Mouse (Mus musculus) 416B (cell line): Measurements from ENCODE around the gene Arhgef25.
"Not testable (repeated sequence)": the region's sequence is repeated elsewhere in the genome, so short reads cannot be mapped to it uniquely, and the experiment has no call there.

ENCODE experiments used
- DNase-seq: peaks from one replicate; pipeline ENCODE4 v3.0.0; 2011; ENCODE audit warnings: low read depth

Arhgef25 gene

DNA sequence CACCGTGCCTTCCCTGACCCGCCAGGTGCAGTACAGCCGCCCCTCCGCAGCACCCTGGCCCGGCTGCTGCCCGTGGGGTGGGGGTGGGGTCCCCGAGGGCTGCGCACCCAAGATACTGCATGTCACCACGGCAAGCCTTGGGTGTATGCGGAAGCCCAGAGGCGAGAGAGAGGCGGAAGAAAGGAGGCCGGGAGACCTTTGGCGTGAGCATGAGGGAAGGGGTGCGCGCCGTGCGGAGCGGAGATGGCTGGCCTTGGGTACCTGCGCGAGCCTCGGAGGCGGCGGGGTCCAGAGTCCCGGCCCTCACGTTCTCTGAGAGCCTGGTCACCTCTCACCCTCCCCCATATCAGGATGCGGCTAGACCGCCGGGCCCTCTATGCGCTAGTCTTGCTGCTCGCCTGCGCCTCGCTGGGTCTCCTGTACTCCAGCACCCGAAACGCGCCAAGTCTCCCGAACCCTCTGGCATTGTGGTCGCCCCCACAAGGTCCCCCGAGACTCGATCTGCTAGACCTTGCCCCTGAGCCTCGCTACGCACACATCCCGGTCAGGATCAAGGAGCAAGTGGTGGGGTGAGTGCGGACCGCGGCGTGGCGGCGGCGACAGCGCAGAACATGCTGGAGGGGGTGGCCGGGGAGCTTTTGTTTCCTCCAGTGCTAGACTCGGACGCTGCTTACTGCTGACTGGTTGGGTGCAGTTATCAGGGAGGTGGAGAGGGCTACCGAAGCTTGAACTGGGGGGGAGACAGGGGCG is 24.1 kb downstream of the Arhgef25 start:
- peak; percentile 83 for DNase-seq

DNA sequence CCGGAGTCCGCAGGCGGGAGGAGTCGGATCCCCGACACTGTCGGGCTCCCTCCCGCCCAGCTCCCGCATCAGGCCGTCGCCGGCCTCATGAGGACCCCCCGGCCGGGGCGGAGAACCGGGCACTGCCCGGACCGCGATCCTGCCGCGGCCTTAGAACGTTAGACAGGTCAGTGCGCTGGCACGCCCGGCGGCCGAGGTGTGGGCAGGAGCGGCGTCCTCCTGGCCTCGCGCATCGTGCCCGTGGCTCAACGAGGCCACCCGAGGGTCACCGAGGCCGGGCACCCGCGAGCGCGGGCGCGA is 24.6 kb downstream of the Arhgef25 start:
- DNase-seq = no peak

DNA sequence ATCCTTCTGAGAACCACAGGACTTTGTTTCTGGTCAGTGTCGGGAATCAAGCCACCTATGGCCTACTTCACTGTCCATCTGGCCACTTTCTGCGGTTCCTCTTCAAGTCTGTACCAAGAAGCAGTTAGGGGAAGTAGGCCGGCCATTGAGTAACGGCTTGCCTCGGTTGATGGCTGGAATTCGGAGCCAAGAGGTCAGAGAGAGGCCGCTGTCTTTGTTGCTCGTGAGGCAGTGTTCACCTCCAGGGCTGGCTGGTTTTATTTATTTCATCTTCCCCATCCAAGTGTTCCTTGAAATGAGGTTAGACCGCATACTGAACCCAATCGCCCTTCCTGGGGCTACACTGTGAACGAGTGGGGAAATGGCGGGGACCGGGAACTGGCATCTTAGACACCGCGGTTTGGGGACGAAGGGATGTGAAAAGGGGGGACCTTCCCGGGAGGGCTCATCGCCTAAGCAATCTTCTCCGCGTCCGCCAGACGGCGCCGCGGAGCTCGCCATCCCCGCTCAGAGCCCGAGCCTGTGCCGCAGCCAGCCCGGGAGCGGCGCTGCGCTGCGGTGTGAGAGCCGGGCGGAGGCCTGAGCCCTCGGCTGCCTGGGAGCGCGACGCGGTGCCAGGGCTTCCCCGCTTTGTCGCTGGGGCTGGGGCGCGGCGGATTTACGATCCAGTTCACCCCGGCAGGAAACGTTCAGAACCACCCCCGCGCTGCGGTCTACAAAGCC is 25.1 kb downstream of the Arhgef25 start, which contains the start of gene B4galnt1:
TSS of gene B4galnt1 (plus strand) at position 595 of the 723 bp plus-strand sequence.
- DNase-seq = peak; percentile 91

DNA sequence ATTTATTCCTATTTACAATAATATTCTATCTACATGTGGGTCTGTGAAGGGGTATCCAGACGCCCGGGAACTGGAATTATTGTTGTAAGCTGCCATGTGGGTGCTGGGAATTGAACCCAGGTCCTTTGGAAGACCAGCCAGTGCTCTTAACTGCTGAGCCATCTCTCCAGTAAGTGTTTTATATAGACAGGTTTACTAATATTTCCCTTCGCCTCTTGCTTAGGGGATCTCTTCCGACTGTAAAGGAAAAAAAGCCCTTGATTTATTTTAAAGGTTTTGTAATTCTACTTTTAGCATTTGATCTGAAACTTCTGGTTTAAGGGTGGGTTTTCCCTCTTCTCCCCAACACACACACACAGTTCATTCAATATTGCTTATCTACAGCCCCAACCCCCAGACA is 25.7 kb downstream of the Arhgef25 start:
- no peak for DNase-seq

DNA sequence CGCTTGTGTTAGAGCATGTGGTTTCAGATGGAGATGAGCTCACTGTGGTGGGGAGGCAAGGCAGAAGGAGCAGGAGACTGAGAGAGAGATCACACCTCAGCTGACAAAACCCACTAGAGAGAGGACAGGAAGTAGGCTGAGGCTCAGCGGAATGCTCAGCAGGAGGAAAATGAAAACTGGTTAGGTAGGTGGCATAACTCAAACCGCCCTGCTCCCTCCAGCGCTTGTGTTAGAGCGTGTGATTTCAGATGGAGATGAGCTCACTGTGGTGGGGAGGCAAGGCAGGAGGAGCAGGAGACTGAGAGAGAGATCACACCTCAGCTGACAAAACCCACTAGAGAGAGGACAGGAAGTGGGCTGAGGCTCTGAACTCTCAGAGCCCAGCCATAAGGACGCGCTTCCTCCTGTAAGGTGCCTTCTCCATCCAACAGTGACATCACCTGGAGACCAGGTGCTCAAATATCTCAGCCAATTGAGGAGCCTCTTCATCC is 27.1 kb downstream of the Arhgef25 start:
- peak; percentile 49 for DNase-seq

DNA sequence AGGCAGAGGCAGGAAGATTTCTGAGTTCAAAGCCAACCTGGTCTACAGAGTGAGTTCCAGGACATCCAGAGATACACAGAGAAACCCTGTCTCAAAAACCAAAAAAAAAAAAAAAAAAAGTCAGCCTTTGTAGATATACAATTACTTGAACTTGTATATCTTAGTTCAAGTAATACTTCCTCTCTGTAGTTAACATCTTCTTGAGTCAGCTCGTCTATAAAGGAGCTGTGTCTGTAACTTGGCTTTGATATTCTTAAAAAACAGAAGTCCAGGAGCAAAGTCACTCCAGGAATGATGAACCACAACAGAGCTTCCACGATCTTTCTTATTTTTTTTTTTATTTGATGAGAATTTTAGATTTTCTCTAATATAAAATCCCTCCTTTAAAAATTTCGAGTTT is 29.2 kb downstream of the Arhgef25 start:
- DNase-seq = no peak

DNA sequence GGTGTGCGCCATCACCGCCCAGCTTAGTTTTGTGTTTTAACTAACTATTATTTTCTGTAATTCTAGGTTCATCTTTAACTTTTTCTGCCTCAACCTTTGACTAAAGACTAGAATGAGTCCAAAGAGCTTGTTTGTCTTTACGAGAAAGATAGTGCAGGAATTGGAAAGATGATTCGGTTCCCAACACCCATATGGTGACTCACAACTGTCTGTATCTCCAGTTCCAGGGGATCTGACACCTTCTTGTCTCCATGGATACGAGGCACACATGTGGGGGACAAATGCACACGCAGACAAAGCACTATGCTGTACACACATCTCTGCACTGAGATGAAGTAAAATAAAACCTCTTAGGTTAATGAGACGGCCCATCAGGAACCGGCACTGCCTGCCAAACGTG is 29.8 kb downstream of the Arhgef25 start:
- DNase-seq = no peak

DNA sequence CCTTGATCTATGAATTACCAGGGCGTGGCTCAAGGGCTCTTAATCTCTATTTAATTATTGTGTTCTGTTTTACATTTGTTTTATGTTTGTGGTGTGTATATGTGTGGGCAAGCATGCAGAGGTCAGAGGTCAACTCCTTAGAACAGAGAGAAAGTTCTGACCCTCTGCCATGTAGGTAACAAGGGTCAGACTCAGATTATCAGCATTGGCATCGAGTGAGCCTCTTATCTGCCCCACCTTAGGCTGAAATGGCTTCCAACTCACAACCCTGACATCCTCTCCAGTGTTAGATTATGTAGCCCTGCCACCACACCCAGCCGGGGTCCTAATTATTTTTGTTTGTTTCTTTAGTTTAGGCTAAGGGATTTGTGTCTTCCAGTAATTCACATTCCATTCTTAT is 31.4 kb downstream of the Arhgef25 start:
- no peak for DNase-seq

DNA sequence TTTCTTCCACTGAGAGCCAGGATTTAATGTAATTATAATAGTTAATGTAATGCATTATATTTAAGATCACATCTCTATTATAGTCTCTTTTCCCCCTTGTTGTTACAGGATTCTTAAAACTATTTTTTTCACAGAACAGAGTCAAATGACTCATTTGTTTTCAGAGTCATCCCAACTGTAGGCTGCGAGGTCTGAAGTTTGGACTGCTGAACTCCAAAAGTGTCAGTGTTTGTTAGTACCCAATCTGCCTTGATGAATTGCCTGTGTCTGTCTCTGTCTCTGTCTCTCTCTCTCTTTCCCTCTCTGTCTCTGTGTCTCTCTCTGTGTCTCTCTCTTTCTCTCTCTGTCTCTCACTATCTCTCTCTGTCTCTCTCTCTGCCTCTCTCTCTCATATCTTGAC is 33.4 kb downstream of the Arhgef25 start:
- no peak for DNase-seq

DNA sequence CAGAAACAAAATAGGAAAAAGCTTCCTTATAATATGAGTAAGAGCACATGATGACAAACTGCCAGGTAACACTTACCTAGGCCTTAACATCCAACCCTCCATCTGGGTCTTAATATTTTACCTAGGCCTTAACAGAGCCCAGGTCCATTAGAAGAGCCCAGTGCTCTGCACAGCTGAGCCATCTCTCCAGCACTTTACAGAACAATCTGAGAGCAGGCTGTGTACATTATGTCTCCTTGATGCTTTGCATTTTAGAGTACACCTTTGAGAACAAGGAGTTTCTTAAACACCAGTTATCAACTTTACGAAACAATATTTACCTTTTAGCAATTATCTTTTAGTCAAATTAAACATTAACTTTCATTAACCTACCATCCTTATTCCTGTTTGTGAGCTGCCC is 33.8 kb downstream of the Arhgef25 start:
- DNase-seq = no peak

DNA sequence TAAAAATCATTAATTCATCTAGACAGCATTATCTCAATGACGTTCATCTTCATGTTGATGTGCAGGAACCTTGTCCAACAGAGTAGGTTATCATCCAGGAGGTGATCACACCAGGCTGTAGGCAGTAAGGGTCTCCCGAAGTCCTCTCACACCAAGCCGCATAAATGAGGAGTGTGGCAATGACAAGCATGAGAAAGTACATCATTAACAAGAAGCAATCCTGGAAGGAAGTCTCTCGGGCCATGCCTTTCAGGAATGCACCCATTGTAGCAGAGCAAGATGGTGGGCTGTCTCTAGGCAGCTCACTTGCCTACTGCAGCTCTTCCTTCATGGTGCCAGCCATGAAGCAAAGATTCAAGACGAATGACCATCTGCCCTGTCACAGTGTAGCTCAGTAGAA is 35.2 kb downstream of the Arhgef25 start:
- DNase-seq = no peak

DNA sequence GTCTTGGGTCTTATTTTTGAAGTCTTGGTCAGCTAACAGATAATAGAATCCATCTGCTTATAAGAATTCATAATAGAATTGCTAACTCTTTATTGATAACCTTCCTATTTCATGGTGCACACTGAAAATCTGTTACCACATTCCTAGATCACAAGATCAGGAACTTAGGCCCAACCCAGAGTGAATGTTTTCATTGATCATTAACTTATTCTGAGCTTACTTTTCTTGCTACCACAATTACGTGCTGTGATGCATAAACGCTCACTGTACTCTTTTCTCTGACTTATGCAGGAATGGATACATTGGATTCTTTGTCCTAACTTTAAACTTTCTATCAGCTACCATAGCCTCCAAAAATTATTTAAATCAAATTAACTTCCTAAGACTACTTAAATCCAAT is 35.6 kb downstream of the Arhgef25 start:
- no peak for DNase-seq

DNA sequence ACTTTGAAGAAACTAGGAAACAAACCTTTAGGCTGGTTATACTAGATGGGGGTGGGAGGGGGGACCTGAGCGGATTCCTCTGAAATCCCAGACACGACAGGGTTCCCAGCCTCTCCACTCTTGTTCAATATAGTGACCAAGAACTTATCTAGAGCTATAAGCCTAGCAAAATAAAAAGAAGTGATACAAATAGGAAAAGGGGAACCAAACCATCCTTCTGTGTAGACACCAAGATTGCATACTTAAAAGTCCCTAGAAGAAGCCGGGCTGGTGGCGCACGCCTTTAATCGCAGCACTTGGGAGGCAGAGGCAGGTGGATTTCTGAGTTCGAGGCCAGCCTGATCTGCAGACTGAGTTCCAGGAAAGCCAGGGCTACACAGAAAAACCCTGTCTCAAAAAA is 36.6 kb downstream of the Arhgef25 start:
- DNase-seq = no peak

DNA sequence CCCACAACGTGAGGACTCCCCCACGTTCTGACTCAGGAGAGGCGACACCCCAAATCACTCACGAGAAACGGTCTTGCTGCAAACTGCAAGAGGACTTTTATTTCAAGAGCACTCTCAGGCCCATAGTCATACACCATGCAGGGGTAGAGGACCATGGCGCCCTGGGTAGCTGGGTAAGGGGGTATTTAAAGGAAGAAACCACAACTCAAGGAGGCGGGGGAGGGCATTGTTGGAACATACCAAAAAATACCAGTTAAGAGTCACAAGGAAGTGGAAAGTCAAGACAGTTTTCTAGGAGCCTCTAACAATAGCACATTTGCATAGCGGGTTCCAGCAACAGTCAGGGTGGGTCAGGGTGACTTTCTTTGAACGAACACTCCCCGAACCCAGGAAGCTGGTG is 37.3 kb downstream of the Arhgef25 start:
- not testable (repeated sequence) for DNase-seq

DNA sequence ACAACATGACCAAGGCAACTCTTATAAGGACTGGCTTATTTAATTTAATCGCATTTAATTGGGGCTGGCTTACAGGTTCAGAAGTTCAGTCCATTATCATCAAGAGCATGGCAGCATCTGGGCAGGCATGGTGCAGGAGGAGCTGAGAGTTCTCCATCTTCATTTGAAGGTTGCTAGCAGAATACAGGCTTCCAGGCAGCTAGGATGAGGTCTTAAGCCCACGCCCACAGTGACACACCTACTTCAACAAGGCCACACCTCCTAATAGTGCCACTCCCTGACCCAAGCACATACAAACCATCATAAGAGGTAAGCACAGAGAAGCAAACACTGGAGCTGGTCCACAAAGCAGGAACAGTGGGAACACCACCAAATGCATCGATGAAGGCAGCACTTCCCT is 38.6 kb downstream of the Arhgef25 start:
- DNase-seq = peak; percentile 64

DNA sequence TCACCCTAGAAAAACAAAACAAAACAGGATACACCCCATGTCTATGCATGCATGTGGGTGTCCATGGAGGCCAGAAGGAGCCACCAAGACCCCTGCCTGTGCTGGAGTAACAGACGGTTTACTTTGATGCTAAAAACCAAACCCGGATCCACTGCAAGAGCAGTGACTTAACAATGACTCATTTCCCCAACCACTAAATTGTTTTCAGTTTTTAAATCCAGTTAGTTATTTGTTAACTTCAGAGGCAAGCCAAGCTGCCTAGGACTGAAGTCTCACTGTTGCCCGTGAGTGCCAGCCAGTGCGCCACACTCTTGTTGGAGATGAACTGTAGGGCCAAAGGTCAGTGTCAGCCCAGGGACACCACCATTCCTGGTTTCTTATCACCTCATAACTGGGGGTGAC is 39.4 kb downstream of the Arhgef25 start:
- peak; percentile 93 for DNase-seq

DNA sequence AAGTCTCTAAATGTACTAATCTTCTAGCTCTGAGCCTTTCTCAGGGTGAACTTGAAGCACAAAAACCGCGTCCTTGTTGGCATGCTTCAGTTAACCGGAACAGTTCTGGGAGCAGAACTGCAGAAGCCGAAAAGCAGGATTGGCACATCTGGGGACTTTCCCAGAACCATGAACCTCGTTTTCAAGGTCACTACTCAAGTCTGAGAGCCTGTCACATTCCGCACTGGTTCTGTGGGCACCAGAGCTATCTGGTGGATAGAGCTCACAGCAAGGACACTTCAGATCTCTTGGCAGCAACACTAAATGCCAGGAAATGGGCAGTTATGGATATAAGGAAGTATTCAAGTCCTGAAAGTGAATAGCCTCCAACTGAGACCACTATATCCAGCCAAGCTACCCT is 42.7 kb downstream of the Arhgef25 start:
- no peak for DNase-seq

DNA sequence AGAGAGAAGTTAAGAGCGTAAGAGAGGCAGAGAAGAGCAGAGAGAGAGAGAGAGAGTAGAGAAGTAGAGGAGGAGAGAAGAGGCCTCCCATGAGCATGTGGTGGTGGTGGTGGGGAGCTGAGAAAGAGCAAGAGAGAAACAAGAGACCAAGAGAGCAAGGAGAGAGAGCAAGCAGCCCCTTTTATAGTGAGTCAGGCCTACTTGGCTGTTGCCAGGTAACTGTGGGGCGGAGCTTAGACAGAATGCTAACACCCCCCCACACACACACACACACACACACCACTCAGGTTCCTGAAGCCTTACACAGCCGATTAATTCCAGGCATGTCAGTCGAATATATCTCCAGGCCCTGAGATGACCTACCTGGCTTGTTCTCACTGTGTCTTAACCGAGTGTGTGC is 44.6 kb downstream of the Arhgef25 start:
- no peak for DNase-seq

DNA sequence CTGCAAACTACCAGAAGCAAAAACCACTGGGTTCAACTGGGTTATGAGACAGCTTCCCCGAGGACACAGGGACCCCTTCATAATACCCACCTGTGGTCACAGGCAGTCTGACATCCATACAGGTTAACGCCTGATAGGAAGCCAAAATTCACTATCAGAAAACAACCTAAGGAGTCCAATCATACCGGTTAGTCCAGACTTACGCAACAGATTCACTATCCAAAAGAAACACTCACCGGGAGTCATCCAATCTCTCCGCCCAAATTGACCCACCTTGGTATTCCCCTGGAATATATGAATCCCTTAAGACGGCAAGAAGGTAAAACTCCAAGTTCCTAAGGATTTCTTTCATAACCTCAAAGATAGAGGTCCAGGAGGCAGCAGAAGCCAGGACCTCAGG is 45.3 kb downstream of the Arhgef25 start:
- no peak for DNase-seq

DNA sequence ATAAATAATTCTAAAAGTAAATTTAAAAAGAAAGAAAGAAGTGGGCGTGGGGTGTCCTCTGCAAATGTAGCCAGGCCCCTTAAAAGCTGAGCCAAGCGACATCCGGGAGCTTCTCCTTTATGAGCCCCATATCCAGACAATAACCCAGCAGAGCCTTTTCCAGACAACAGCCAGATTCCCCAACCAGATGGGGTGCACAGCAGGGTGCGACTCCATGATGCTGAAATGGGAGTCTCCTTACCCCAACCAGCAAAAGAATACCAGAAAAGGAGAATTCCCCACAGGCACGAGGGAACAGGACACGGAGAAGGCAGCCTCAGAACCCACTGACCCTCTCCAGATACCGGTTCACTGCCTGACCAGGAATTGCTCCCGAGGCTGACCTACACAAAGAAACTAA is 46.7 kb downstream of the Arhgef25 start:
- no peak for DNase-seq

DNA sequence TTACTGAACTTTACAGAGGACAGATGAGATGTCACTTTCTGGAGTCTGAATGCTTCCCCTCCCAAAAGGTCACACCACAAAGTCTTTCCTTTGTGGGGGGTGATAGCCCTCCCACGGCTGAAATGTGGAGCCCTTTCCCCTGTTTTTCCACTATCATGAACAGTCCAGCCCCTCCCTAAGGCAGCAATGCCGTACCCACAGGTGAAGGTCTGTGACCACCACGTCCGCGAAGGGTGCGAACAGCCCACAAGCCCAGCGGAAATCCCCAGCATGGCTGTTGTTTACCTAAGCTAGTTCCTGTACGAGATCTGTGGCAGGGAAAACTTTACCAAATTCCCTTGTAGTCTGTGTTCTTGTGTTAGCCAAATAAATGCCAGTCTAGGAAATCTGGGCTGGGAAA is 48.4 kb downstream of the Arhgef25 start:
- DNase-seq = no peak

DNA sequence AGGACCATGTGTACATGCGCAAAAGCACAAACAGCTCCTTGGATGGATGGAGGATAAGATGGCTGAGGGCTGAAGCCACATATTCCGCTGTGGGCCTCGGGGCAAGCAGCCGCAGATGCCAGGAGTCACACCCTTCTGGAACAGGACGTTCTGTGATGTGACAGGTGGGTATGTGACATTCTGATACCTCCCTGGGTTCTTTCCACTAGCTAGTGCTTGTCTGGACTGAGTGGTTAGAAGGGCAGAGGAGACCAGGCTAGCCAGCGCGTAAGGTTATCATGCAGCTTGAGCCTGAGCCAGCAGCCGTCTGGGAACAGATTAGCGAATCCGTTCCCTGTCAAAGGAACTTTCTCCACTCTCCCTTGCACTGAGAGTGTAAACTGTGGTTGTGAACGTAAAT is 48.9 kb downstream of the Arhgef25 start:
- no peak for DNase-seq

DNA sequence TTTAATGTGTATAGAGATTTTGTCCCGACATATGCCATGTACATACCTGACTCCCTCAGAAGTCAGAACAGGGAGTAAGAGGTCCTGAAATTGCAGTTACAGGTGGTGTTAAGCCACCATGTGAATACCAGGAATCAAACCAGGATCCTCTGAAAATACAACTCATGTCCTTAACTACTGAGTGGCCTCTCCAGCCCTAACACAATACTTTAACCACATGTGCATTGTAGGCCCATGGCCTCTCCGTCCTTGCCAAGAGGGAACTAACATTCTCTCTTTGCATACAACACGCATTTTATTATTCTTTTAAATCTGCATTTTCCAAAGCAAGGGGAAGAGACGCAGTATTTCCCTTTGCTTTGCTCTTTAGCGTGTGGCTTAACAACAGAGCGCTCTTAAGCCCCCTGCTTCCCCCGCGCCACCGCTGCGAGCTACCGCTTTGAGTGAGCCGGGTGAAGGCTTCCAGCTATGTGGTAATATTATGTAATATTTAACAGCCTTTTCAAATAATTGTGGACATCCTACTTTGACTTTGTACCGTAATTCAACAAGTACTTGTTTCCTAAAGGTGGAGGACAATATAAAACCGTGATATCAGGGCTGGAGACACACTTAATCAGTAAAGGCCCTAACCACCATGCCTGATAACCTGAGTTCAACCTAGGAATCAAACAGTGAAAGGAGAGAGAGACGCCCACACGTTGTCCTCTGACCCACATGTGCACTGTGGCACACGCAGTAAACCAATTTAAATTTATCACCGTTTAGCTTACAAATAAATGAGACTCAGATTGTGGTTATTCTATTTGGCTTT is 51.3 kb downstream of the Arhgef25 start:
- DNase-seq = no peak
